Mouse (Mus musculus): ENCODE results near the gene Vmn2r7.
"Not testable (repeated sequence)": the region's sequence is repeated elsewhere in the genome, so short reads cannot be mapped to it uniquely, and the experiment has no call there.

Vmn2r7 gene

DNA sequence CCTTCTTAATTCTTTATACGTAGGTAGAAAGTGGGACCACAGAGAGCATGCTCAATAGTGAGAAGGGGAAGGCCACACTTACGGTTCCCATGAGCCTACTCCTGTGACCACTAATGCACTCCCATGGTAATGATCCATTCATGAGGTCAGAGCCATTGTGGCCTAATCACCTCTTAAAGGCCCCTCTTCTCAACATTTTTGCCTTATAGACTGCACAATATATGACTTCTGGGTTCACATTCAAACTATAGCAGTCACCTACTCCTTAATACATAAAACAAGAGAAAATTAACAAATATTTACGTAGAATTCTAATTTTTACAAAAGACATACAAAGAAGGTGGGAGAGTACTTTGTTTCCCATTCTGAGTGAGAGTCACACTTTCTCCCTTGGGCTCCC is at the start of gene Vmn2r7:
Gene Vmn2r7 (minus strand): TSS at position 101 of the 400 bp plus-strand sequence.
- not testable (repeated sequence) for DNase-seq (ENCODE audit: low read depth, low spot score)

DNA sequence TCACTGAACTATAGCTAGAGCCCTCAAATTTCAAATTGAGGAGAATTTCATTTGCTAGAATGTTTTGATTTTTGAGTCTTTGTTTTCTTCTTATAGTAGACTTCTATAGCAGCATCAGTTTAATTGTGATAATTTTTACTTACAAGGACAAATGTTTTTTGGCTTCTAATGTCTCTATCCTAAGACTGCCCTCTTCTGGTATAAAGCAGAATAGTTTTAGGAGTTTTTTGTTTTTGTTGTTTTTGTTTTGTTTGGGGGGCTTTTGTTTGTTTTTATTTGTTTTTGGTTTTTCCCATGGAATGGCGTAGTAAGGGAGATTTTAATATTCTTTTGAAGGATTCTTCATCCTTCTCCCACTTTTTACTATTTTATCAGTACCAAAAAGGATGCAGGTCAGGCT is 45.2 kb upstream of the Vmn2r7 start:
- DNase-seq (ENCODE audit: low read depth, low spot score) = no peak

DNA sequence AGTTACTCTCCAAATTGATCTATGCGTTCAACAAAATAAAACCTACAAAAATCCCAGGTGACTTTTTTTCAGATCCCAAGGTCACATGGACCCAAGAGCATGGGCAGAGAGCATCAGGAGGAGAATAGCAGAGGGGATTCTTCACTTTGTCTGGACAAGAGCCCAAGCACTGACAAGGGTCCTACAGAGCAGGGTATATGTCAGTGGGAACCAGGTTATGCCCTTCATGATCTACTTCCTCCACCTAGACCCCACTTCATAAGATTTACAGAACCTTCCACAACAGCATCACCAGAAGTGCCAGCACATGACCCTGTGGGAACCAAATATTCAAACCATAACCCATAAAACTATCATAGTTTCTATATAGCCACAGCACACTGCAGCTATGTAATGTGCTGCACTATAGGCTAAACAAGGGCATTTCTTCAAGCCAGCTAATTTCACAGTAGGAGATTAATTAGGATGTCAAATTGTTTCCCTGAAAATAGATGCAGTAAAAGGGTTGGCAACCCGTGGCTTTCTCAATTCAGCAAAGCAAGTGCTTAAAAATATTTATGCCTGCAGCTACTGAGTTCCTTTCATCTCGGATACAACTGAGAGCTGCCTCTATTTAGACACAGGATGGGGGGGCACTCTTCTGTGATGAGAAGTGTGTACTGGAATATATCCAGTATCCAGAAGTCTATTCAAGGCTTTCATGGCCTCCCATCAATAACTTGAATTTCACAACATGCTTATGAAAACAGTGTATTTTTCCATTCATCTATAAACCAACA is 33.8 kb upstream of the Vmn2r7 start:
- no peak for DNase-seq (ENCODE audit: low read depth, low spot score)

DNA sequence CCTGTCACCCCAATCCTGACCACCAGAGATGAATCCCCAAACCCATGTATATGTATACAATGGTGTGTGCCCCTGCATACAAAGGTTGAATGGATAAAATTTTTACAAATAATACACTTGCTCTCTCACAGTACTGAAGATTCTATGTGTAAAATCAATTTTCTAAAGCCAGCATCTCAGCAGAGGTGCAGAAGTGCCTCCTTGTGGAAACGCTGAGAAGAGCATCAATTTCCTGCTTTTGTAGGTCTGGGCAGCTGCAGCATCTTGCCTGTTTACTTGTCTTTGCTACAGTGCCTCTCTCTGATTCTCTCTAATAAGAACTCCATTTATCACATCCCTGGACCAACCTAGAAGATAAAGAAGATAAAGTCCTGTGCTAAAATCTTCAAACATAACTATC is 32.1 kb upstream of the Vmn2r7 start:
- no peak for DNase-seq (ENCODE audit: low read depth, low spot score)

DNA sequence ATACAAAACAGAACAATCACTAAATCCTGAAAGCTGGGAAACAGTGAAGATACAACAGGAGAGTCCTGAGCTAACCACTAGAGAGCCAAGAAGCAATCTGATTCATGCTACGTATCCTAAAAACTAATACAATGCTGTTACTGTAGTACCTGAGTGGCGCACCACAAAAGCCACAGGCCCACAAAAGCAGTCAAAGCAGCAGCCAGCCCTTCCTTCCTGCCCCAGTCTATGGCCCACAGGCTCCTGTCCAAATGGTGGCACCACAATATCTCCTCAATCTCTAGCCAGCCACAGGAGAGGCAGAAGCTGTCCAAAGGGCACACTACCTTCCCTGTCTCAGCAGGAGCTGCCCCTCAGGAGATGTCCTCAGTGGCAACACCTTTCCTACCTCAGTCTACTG is 1.7 kb downstream of the Vmn2r7 start:
- DNase-seq (ENCODE audit: low read depth, low spot score) = no peak

DNA sequence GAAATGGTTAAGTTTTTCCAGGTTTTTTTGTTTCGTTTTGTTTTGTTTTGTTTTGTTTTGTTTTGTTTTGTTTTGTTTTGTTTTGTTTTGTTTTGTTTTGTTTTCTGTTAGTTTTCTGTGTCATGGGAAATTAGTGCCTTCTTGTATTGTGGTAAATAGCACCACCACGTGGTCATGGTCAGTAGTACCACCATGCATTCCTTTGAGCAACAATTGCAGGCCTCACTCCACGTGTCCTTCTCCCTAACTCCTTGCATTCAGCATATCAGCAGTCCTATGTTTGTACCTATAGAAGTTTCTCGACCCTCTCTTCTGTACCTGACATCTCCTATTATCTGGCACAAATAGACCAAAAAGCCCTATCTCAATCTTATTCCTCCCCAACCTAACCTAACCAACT is 2.3 kb downstream of the Vmn2r7 start:
- no peak for DNase-seq (ENCODE audit: low read depth, low spot score)

DNA sequence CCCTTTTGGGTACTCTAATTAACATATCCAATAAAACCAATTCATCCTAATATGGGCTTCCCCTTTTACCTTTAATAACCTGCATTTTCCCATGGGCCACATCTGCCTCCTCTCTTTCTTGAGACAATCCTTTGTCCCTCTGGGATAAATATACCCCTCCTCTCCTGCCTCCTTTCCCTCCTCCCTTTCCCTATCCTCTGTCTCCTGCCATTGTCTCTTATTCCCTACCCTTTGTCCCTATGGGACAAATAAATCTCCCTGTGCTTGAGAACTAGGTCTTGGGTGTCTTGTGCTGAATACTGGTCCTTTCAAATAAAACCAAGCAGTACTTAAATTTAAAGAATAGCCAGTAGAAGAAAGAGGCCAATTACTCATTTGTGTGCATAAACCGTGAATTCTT is 13.4 kb downstream of the Vmn2r7 start:
- DNase-seq (ENCODE audit: low read depth, low spot score) = no peak

DNA sequence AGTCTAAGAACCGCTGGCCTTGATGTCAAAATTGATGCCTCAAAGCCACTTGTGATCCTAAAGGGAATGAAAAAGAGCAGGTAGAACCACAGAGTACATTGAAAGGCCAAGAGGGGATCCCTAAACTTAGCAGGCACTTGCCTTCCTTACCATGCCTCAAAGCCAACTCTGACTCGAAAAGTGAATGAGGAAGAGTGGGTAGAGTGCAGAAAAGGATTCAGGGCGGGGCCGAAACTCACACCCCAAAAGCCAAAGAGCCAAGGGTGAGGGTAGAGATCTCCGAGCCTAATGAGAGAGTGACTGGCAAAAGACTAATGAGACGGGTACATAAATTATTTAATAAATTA is 53.3 kb downstream of the Vmn2r7 start:
- no peak for DNase-seq (ENCODE audit: low read depth, low spot score)

DNA sequence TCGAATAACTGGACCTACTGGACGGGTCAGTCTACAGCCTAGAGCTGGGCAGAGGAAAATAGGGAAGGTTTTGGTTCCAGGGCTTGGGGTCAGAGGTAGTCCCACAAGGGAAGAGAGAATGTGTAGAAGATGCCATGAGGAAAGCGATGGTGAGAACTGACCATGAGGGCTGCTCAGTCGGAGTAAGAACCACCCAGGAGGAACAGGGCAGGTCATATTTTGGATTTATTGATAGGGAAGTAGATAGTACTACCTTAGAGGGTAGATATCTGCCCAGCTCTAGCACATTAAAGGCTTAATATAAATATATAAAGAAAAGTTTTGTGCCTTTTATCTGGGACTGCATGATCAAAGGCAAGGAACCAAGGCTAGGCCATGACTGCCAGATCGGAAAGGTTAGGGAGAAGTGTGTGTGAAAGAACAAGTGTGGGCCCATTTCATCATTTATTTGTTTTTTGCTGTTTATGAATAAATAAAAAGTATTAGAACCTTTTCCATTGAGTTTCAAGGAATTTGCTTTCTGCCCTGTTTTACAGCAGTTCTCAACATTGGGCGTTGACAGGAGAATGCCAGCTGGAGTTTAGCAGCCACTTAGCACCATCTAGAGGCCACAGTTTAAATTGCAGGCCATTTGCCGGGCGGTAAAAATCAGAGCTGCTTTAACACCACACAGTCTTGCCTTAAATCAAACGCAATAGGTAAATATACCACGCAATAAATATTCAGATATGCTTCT is 53.9 kb downstream of the Vmn2r7 start:
- peak; percentile 7 for DNase-seq (ENCODE audit: low read depth, low spot score)

DNA sequence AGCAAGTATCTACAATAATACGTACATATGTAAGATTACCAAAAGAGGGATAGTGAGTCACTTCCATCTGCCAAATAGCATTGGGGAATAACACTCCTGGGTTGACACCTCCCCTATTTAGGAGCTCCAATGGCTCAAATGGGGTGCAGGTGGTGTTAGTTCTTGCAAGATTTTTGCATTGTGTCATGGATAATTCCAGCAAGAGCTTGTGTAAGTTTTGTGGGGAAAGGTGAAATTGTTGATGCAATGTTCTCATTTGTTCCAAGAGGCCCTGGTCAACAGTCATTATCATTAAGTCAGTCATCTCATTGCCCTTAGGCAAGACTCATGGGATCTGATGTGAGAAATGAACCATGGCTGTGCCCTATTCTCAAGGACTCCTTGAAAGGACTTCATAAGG is 61.7 kb downstream of the Vmn2r7 start:
- DNase-seq (ENCODE audit: low read depth, low spot score) = no peak

DNA sequence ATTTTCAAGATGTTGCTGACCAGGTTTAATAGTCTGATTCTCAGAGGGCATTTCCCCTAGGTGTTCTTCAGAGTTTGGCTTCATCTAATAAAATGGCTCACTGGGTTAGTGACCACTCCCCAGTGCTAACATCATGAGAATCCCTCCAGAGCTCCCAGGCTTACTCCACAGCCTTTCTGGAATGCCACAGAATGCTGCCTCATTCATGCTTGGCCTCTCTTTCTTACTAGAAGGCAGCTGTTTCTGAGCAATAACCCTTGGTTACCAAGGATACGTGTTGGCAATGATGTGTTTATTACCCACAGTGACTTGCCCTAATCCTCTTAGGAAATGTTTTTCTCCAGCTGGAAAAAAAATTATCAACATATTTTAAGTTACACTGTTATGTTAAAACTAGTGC is 72.4 kb downstream of the Vmn2r7 start:
- DNase-seq (ENCODE audit: low read depth, low spot score) = no peak

DNA sequence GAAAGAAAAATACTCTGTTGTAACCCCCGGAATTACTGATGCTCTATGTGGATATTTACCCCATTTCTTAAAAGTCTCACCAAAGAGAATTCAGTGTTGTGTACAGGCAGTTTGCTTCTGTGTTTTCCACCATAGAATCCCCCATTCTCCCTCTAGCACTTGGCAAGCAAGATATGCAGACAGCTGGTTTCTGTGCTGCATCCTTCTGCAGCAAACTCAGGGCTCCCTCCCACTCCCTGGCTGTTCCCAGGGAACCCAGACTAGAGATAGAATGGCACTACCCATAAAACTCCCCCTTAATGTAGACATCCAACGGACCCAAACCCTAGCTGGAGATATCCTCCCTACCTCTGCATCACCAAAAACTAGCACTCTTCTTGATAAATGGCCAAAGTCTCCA is 88.4 kb downstream of the Vmn2r7 start:
- no peak for DNase-seq (ENCODE audit: low read depth, low spot score)

DNA sequence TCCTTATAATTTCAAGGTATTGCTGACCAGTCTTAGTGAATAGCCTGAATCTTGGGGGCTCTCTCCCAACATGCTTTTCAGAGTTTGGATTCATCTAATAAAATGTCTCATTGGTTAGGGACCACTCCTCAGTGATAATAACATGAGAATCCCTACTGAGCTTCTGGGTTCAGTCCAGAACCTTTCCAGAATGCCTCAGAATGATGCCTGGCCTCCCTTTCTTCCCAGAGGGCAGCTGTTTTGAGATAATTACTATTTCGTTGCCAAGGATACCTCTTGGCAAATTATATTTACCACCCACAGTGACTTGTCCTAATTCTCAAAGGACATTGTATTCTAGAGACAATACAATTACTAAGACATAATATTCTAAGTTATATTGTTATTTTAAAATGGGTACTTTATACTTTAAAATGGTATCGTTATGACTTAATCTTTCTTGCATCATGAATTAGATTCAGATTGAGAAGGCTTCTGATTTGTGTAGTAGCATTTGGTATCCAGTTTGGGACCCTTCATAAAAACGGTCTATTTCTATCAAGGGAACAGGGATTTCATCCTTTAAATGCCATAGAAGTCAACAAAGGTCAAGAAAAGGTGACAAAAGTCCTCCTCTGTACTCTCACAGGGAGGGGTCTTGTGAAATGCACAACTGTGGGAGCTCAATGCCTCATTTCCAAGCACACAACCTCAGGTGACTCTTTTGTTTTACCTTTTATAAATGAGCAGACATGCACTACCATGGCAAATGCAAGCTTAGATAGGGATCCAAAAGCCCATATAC is 117.2 kb downstream of the Vmn2r7 start:
- DNase-seq (ENCODE audit: low read depth, low spot score) = not testable (repeated sequence)

DNA sequence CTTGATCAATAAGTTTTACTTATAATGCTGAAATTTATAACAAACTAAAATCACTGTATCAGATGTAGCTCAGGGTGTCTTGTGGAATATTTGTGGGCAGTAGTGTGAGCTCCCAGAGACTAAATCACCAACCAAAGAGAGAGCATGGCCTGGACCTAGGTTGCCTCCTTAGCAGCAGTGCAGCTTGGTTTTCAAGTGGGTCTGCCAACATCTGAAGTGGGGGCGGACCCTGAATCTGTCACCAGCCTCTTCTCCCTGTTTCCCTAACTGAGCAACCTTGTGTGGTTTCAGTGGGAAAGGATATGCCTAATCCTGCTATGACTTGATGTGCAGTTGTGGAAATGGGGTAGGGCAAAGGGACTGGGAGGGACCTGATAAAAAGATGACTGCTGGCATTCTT is 118.8 kb downstream of the Vmn2r7 start:
- not testable (repeated sequence) for DNase-seq (ENCODE audit: low read depth, low spot score)

DNA sequence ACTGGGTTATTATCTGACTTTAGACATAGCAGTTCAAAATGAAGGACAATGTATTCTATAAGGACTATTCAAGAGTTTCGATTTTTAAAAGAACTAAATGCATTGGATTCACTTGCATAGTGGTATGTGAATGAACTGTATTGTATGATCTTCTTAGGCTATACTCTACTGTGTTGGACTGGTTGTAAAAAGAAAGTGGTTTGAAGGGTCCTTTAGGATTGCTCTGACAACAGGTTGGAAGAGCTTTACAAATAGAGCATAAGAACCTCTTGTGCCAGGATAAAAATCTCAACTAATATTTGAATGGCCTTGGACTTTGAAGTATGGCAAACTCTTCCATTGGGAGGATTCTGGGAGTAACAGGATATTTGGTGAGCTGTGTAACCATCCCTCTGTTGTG is 168.5 kb downstream of the Vmn2r7 start:
- not testable (repeated sequence) for DNase-seq (ENCODE audit: low read depth, low spot score)

Data from WW6 (cell line).